Mouse (Mus musculus) olfactory bulb, adult 2 months (tissue): ENCODE results near the gene 5430419D17Rik.

Experiments
- CTCF ChIP-seq: fragments of 200-500 bp; IDR thresholded peaks from 2 replicates; pipeline ENCODE4 v1.5.1; 2012; ENCODE audit warnings: low read depth, mild to moderate bottlenecking, low read length, moderate library complexity; ENCODE audit not compliant: insufficient read depth
- POLR2A ChIP-seq: fragments of 200-500 bp; IDR thresholded peaks from 2 replicates; pipeline ENCODE4 v1.6.1; 2012; ENCODE audit warnings: mild to moderate bottlenecking, low read depth, low read length, moderate library complexity; ENCODE audit not compliant: insufficient read depth

GRCm38 (mm10) chr7:131337502-131338068, 163.4 kb downstream of the 5430419D17Rik start:
- TF ChIP-seq POLR2A, result no peak
- no peak for TF ChIP-seq CTCF
